Mouse (Mus musculus) heart, embryonic 12.5 days (tissue): Measurements from ENCODE around the gene Dus1l. TPM values are rescaled to one million over a fixed set of nuclear protein-coding genes. Genes with fewer than 3 reads are reported as not detected.
"Not testable (repeated sequence)": the region's sequence is repeated elsewhere in the genome, so short reads cannot be mapped to it uniquely, and the experiment has no call there.

Experiments used
- ATAC-seq: fragments of 200-750 bp; cut with Nextera tagmentation; 2 replicates; pipeline ENCODE4 v1.8.0; 2017; ENCODE audit warnings: moderate TSS enrichment, moderate library complexity; ENCODE audit not compliant: insufficient number of reproducible peaks, low FRiP score
- H3K27ac ChIP-seq: fragments of 300-500 bp; sonication (generic); 2 replicates; pipeline ENCODE4 v1.5.1; 2016; ENCODE audit warnings: mild to moderate bottlenecking, moderate library complexity; ENCODE audit not compliant: poor library complexity, severe bottlenecking
- H3K27me3 ChIP-seq: fragments of 300-500 bp; sonication (generic); replicated peaks from 2 replicates; pipeline ENCODE4 v1.6.1; 2016; ENCODE audit warnings: mild to moderate bottlenecking, moderate library complexity
- H3K36me3 ChIP-seq: fragments of 300-500 bp; sonication (generic); 2 replicates; pipeline ENCODE4 v1.6.1; 2016; ENCODE audit warnings: mild to moderate bottlenecking, moderate library complexity
- H3K4me1 ChIP-seq: fragments of 300-500 bp; sonication (generic); replicated peaks from 2 replicates; pipeline ENCODE4 v1.6.1; 2016; ENCODE audit warnings: mild to moderate bottlenecking
- H3K4me2 ChIP-seq: fragments of 300-500 bp; sonication (generic); 2 replicates; pipeline ENCODE4 v1.6.1; 2016; ENCODE audit warnings: mild to moderate bottlenecking, moderate library complexity
- H3K4me3 ChIP-seq: fragments of 300-500 bp; sonication (generic); 2 replicates; pipeline ENCODE4 v1.5.1; 2016; ENCODE audit warnings: mild to moderate bottlenecking
- H3K9ac ChIP-seq: fragments of 300-500 bp; sonication (generic); 2 replicates; pipeline ENCODE4 v1.6.1; 2016; ENCODE audit warnings: mild to moderate bottlenecking, moderate library complexity
- H3K9me3 ChIP-seq: fragments of 300-500 bp; sonication (generic); replicated peaks from 2 replicates; pipeline ENCODE4 v1.6.1; 2016; ENCODE audit warnings: mild to moderate bottlenecking, moderate library complexity
- WGBS: fragments of 180-500 bp; shearing (Covaris S2); methylation state at CpG from one replicate; pipeline ENCODE4 v1.1.7; 2016; 5-methylcytosine and 5-hydroxymethylcytosine counted together
- polyA plus RNA-seq: library from polyadenylated mRNA; unstranded; fragments of >200 nt; fragmentation: Nextera tagmentation; extraction: Ambion mirVana; gene quantifications from 2 replicates; pipeline ENCODE4 v1.2.1, GENCODE M21; 2016

Dus1l gene
- polyA plus RNA-seq, 1 experiment from 2014 or later = 48.3 TPM

DNA sequence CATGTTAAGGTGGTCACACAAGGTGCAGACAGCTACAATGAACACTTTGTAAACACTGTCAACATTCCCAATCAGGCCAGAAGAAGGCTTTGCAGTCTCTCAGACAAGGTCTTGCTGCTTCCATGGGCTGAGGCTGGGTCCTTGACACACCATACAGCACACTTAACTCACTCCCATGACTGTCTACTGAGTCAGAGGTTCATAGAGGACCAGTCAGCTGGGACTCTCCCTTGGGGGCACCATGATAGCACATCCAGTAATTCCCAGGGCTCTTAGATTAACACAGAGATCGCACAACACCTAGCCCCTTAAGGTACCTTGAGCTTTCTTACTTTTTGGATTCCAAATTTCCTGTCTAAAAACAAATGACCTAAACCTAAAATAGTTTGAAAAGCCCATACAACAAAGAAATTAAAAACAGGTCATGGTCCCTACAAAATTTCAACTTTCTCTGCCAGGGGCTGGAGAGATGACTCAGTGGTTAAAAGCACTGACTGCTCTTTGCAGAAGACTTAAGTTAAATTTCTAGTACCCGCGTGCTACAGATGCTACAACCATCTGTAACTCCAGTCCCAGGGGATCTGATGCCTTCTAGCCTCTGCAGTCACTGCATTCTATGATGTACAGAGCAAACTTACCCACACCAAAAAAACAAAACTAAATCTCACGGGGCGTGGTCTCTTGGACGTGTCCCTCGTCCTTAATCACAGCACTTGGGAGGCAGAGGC, 22.6 kb downstream of the Dus1l start:
- Histone ChIP-seq H3K4me3 (no peak overlapping the region), H3K36me3 (no peaks in the 10 kb centered on the region)
- 85% methylated on average over 7 of the region's 7 CpGs for WGBS

DNA sequence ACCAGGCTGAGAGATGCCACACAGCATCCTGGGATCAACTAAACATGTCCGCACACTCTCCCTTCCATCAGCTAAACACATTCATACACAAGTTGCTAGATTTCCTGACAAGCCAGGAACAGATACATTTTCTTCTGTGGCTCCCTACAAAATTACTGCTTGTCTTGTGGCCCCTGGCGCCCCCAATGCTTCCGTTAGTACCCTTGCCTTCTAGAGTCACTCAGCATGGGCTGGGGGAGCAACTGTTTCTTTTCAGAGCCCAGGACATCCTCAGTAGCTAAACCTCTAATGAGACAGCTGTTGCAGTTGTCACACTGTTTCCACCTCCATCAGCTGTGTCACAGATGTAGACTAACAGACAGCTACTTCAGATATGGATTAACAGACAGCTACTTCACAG, 23.5 kb downstream of the Dus1l start:
- no peaks in the 10 kb centered on the region for H3K36me3 ChIP-seq
- WGBS = 64% methylated on average over 3 of the region's 3 CpGs
- H3K9ac ChIP-seq = no peak overlapping the region
- no peaks in the 10 kb centered on the region for H3K9me3 ChIP-seq
- no peak overlapping the region for H3K4me2 ChIP-seq
- no peak for ATAC-seq
- no peak overlapping the region for H3K27ac ChIP-seq
- H3K4me1 ChIP-seq = no peaks in the 10 kb centered on the region; the same call in 1 of the 2 replicates
- peaks cover 24% of the 10 kb centered on the region for H3K27me3 ChIP-seq
- H3K4me3 ChIP-seq = no peak overlapping the region

More for the DNA sequence above, 22.6 kb downstream of the Dus1l start:
- Histone ChIP-seq H3K9ac (no peak overlapping the region), H3K4me2 (no peak overlapping the region), H3K27ac (no peak overlapping the region), H3K4me1 (no peaks in the 10 kb centered on the region; the same call in 1 of the 2 replicates), H3K27me3 (peaks cover 21% of the 10 kb centered on the region), H3K9me3 (no peaks in the 10 kb centered on the region)
- ATAC-seq = no peak

DNA sequence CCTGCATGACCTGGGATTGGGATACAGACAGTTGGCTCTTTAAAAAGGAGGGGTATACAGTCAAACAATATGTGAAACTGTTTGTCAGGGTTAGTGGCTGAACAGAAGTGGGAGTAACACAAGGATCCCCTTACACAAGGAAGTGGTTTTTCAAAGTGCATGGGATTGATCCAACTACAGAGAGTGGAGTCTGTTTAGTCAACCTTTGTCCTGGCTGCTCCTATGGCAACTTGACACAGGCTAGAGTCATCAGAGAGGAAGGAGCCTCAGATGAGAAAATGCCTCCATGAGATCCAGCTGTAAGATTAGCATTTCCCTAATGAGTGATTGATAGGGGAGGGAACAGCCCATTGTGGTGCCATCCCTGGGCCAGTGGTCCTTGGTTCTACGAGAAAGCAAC, 28.0 kb downstream of the Dus1l start:
- Histone ChIP-seq H3K9me3 (no peaks in the 10 kb centered on the region), H3K4me2 (no peak overlapping the region), H3K4me1 (no peaks in the 10 kb centered on the region; the same call in 1 of the 2 replicates), H3K27ac (no peak overlapping the region), H3K9ac (no peak overlapping the region), H3K27me3 (peaks cover 36% of the 10 kb centered on the region), H3K36me3 (no peaks in the 10 kb centered on the region), H3K4me3 (no peak overlapping the region)
- WGBS = 53% methylated on average over 1 of the region's 1 CpGs
- ATAC-seq = no peak

DNA sequence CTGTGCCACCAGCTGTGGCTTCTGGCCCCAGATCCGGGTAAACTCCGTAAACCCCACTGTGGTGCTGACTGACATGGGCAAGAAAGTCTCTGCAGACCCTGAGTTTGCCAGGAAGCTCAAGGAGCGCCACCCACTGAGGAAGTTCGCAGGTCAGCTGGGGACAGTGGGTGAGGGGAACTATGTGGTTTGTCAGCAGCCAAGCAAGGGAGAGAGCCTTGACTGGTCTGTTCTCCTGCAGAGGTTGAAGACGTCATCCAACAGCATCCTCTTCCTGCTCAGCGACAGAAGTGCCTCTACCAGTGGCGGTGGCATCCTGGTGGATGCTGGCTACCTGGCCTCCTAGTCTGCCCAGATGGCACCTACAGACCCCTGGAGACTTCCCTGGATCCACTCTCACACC, 29.2 kb downstream of the Dus1l start:
- H3K27ac ChIP-seq, H3K9ac ChIP-seq, H3K36me3 ChIP-seq, H3K4me2 ChIP-seq, ATAC-seq, H3K9me3 ChIP-seq, H3K4me1 ChIP-seq, H3K4me3 ChIP-seq: not testable (repeated sequence)
- peaks cover 40% of the 10 kb centered on the region for H3K27me3 ChIP-seq
- 58% methylated on average over 4 of the region's 7 CpGs for WGBS

DNA sequence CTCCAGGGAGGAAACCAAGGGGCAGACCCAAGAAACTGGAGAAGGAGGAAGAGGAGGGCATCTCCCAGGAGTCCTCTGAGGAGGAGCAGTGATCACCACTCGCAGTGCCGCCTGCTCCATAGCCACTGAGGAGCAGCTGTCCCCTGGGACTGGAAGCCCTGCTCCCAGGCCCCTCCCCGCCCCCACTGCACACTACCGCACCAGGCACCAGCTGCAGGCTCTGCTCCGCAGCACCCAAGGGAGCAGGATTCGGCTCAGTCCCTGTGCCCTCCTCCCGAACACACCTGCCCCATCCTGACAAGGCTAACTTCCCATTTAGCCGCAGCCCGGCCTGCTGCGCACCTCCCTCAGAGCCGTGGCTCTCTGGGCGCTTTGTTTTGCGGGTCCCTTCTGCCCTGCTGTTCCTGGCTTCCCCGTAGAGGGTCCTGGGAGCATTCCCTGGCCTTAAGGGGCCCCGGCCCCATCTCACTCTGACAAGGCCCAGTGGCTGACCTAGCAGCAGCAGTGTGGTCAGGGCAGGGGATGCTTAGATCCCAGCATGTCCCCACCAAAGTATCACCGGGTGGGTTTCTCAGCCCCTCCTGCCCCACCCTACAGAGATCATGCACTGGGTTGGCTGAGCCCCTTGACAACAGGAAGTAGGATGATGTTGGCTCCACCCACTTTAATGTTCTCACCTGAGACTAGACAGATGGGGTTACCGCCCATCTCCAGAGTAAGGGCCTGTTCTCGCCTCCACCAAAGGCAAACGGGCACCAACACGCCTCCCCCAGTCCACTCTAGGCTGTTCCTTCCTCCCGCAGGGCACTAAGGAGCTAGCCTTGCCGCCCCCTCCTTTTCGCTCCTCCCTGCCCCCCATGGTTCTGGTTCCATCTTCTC, 32.8 kb downstream of the Dus1l start:
- Histone ChIP-seq H3K27me3 (peaks cover 47% of the 10 kb centered on the region), H3K9me3 (peaks cover 14% of the 10 kb centered on the region), H3K4me3 (peak overlapping the region; percentile 23), H3K4me2 (peak overlapping the region; percentile 61)
- not testable (repeated sequence) for H3K36me3 ChIP-seq, H3K27ac ChIP-seq, H3K4me1 ChIP-seq, H3K9ac ChIP-seq
- 16% methylated on average over 8 of the region's 23 CpGs for WGBS
- ATAC-seq = peak; percentile 22

DNA sequence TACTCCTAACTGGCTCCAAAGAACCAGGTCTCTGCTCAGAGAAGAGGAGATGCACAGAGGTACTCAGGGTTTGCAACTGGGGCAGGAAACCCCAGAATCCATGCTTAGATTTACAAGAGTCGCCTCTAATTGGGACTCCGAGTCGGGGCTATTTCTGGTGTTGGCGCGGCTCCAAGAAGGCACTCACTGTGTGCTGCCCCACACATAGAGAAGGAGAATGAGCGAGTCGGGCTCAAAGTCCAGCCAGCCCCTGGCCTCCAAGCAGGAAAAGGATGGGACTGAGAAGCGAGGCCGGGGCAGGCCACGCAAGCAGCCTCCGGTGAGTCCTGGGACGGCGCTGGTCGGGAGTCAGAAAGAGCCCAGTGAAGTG, 33.5 kb downstream of the Dus1l start, which contains the start of gene Hmga1b:
Gene Hmga1b (plus strand): TSS at position 123 of the 370 bp plus-strand sequence.
- 9% methylated on average over 14 of the region's 14 CpGs for WGBS
- Histone ChIP-seq H3K4me3 (peak within 1 kb of the TSS; percentile 23), H3K27me3 (peaks cover 41% of the 10 kb centered on the region), H3K9me3 (peaks cover 21% of the 10 kb centered on the region), H3K9ac (peak within 1 kb of the TSS; percentile 5; the same call in 1 of the 2 replicates), H3K4me2 (peak within 1 kb of the TSS; percentile 61)
- ATAC-seq, H3K27ac ChIP-seq, H3K4me1 ChIP-seq, H3K36me3 ChIP-seq: not testable (repeated sequence)

DNA sequence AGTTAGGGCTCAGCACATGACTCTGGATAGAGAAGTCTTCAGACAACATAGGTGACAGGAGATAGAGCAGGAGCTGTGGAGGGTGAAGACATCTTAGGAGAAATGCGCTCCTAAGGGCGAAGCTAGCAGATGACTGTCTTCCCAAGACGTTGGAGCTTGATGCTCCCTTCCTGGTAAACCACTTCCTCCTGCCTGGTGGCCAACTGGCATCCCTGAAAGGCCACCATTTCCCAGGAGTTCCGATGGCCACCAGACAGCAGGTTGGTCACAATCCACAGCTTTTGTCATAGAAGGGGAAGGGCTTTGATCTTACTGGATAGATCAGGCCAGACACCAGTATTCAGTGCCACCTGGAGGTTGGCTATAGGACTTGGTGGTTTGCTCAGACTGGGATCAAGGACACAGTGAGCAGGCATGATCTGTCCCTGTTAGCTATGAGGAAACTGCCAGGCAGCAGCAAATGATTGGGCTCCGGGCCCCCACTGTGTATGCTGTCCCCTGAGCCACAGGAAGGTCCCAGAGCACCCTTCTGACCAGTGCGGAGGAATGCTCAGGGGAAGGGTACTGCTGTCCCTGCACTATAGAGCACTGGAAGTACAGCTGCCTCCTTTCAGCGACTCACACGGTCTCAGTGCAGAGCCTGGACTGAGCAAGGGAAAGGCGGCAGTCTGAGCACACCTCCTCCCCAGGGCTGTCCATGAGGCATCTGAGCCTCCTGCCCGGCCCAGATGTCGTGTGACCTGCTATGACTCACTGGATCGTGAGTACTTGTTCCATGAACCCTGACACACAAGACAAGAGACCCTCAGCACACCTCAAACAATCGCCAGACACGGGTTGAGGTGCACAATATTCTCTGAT, 34.2 kb downstream of the Dus1l start:
- Histone ChIP-seq H3K27ac (no peak overlapping the region), H3K9ac (peak overlapping the region; percentile 5; the same call in 1 of the 2 replicates), H3K4me2 (peak overlapping the region; percentile 61), H3K36me3 (no peaks in the 10 kb centered on the region), H3K4me3 (peak overlapping the region; percentile 23), H3K9me3 (peaks cover 26% of the 10 kb centered on the region), H3K27me3 (peaks cover 37% of the 10 kb centered on the region), H3K4me1 (peaks cover 10% of the 10 kb centered on the region)
- ATAC-seq = peak; percentile 33
- WGBS = 59% methylated on average over 14 of the region's 14 CpGs

DNA sequence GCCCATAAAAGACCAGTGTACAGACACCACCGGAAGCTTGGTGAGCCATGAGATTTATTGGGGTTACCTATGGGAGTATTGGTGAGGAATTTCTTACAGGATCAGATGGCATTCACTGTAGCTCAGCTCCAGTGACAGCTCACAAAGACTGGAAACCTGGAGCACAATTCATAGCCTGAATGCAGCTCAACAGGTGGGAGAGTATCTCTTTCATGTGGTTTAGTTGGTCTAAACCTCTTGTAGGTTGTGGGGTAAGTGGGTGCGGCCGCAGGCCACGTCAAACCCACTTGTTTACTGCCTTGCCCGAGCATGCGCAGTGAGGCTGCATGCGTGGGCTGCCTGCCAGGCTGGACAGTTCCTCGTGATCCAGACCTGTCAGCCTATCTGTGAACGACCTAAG, 36.0 kb downstream of the Dus1l start:
- no peak overlapping the region for H3K9ac ChIP-seq
- H3K4me1 ChIP-seq = peaks cover 10% of the 10 kb centered on the region
- H3K27ac ChIP-seq = no peak overlapping the region
- peaks cover 25% of the 10 kb centered on the region for H3K27me3 ChIP-seq
- no peak overlapping the region for H3K4me2 ChIP-seq
- H3K9me3 ChIP-seq = peaks cover 32% of the 10 kb centered on the region
- 79% methylated on average over 9 of the region's 9 CpGs for WGBS
- no peak for ATAC-seq
- no peaks in the 10 kb centered on the region for H3K36me3 ChIP-seq
- H3K4me3 ChIP-seq = no peak overlapping the region

DNA sequence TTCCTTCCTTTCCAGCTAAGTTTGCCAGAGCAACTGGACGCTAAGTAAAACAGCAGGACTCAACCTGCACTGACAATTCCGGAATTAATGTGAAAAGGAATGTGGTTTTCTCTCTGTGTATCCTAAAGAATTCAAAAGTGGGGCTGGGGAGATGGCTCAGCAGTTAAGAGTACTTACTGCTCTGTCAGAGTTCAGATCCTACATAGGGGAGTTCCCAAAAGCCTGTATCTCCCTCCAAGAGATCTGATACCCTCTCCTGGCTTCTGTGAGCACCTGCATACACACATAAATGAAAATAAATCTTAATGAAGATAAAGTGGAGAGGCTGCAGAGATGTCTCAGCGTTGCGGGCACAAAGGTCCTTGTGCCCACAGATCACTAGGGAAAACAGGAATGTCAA, 44.6 kb downstream of the Dus1l start:
- H3K4me1 ChIP-seq = no peaks in the 10 kb centered on the region
- no peaks in the 10 kb centered on the region for H3K36me3 ChIP-seq
- no peak for ATAC-seq
- no peak overlapping the region for H3K27ac ChIP-seq
- no peak overlapping the region for H3K9ac ChIP-seq
- peaks cover 13% of the 10 kb centered on the region; the same call in 1 of the 2 replicates for H3K27me3 ChIP-seq
- no peak overlapping the region for H3K4me2 ChIP-seq
- H3K4me3 ChIP-seq = no peak overlapping the region
- WGBS = 61% methylated on average over 4 of the region's 4 CpGs
- H3K9me3 ChIP-seq = peaks cover 2% of the 10 kb centered on the region; the same call in 1 of the 2 replicates

DNA sequence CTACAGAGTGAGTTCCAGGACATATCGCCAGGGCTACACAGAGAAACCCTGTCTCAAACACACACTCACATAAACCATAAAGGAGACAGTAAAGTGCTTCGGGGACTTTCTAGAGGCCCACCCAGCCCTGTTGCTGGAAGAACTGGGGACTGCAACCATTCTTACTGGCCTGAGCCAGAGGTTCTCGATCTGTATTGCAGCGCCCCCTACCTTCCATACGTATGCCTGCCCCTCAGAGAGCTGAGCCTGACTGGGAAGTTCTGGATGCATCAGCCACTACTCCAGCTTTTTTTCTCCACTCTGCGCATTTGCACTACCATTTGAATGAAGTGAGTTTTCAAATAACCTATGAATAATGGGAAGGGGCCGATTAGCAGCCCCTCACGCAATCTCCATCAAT, 46.8 kb downstream of the Dus1l start:
- H3K27ac ChIP-seq = no peak overlapping the region
- H3K4me2 ChIP-seq = no peak overlapping the region
- peaks cover 15% of the 10 kb centered on the region for H3K27me3 ChIP-seq
- no peaks in the 10 kb centered on the region for H3K4me1 ChIP-seq
- 52% methylated on average over 8 of the region's 8 CpGs for WGBS
- no peak overlapping the region for H3K9ac ChIP-seq
- H3K4me3 ChIP-seq = no peak overlapping the region
- ATAC-seq = no peak
- H3K9me3 ChIP-seq = no peaks in the 10 kb centered on the region
- H3K36me3 ChIP-seq = no peaks in the 10 kb centered on the region
